Mouse (Mus musculus) CD4-positive, CD25-positive, alpha-beta regulatory T cell, adult 9 weeks (primary cell): ENCODE results near the gene Pdp2. TPM values are rescaled to one million over a fixed set of nuclear protein-coding genes. Genes with fewer than 3 reads are reported as not detected.

Source experiments
- polyA plus RNA-seq: library from polyadenylated mRNA; unstranded; fragments of 100-300 nt; shearing (Covaris generic); gene quantifications from one replicate; pipeline ENCODE4 v1.2.1, GENCODE M21; 2017

The Pdp2 gene
- polyA plus RNA-seq = 7.9 TPM

GRCm38 (mm10) chr8:104591133-104591834 lies at the start of gene Pdp2:
TSS of gene Pdp2 (plus strand) at chr8:104591451.

GRCm38 (mm10) chr8:104624161-104624560 lies 32.9 kb downstream of the Pdp2 start, which contains the start of gene Cdh16:
TSS of gene Cdh16 (minus strand) at chr8:104624396.

GRCm38 (mm10) chr8:104630981-104631663 lies 39.9 kb downstream of the Pdp2 start, which contains the start of gene Rrad:
TSS of gene Rrad (minus strand) at chr8:104631327.

GRCm38 (mm10) chr8:104641426-104642323 lies 50.4 kb downstream of the Pdp2 start, which contains the start of gene Ciao2b:
TSS of gene Ciao2b (minus strand) at chr8:104641965.

Other genes starting within 250 kb of the Pdp2 start
- gene Cmtm4, start 195.6 kb upstream of the Pdp2 start, polyA plus RNA-seq = 0.09 TPM
- 52.2 TPM for gene Dync1li2, start 148.4 kb upstream of the Pdp2 start, polyA plus RNA-seq
- 0.12 TPM for gene Terb1, start 81.5 kb upstream of the Pdp2 start, polyA plus RNA-seq
- gene Nae1, start 56.8 kb upstream of the Pdp2 start, polyA plus RNA-seq = 103 TPM
- gene Car7, start 56.8 kb upstream of the Pdp2 start, polyA plus RNA-seq = 5.3 TPM
- not detected for gene Cdh16, start 32.9 kb downstream of the Pdp2 start, polyA plus RNA-seq
- 21.7 TPM for gene Rrad, start 39.9 kb downstream of the Pdp2 start, polyA plus RNA-seq
- 164 TPM for gene Ciao2b, start 50.5 kb downstream of the Pdp2 start, polyA plus RNA-seq
- gene Ces2a, start 142.6 kb downstream of the Pdp2 start, polyA plus RNA-seq = not detected
- gene Ces2b, start 240.1 kb downstream of the Pdp2 start, polyA plus RNA-seq = not detected